Mouse (Mus musculus) myocyte (in vitro differentiated cells): Measurements from ENCODE around the gene Nop10. TPM values are rescaled to one million over a fixed set of nuclear protein-coding genes. Genes with fewer than 3 reads are reported as not detected.
A peak's percentile ranks its signal among the peaks of the same experiment; 100 is the strongest.

Source experiments
- H3K27me3 ChIP-seq: one replicate; pipeline ENCODE4 v1.6.1; 2011; ENCODE audit not compliant: control insufficient read depth, insufficient read depth, insufficient read length
- H3K36me3 ChIP-seq: one replicate; pipeline ENCODE4 v1.6.1; 2011; ENCODE audit not compliant: control insufficient read depth, insufficient read depth
- H3K4me2 ChIP-seq: one replicate; pipeline ENCODE4 v1.6.1; 2011; ENCODE audit warnings: low read depth, control low read depth
- H3K4me3 ChIP-seq: one replicate; pipeline ENCODE4 v1.5.1; 2011; ENCODE audit warnings: mild to moderate bottlenecking, control low read depth, moderate library complexity
- H3K79me2 ChIP-seq: one replicate; pipeline ENCODE4 v1.6.1; 2011; ENCODE audit not compliant: control insufficient read depth, insufficient read depth
- H3ac ChIP-seq: one replicate; pipeline ENCODE4 v1.6.1; 2011; ENCODE audit not compliant: control insufficient read depth, insufficient read length
- CEBPB ChIP-seq: IDR thresholded peaks from 2 replicates; pipeline ENCODE4 v1.6.1; 2011; ENCODE audit warnings: mild to moderate bottlenecking, moderate library complexity; ENCODE audit not compliant: poor library complexity, insufficient read depth, severe bottlenecking
- E2F4 ChIP-seq: IDR thresholded peaks from one replicate; pipeline ENCODE4 v1.6.1; 2011; ENCODE audit warnings: mild to moderate bottlenecking, control low read depth, moderate library complexity; ENCODE audit not compliant: insufficient read depth
- MAX ChIP-seq: IDR thresholded peaks from one replicate; pipeline ENCODE4 v1.6.1; 2011; ENCODE audit warnings: low read depth, mild to moderate bottlenecking, control low read depth
- MYOD1 ChIP-seq, 3 experiments: IDR thresholded peaks; one replicate each; pipeline ENCODE4 v1.6.1; 2011; ENCODE audit warnings: control low read depth in 2 of 3, low read depth in 2 of 3, mild to moderate bottlenecking in 2 of 3, moderate library complexity in 1 of 3; ENCODE audit not compliant: insufficient read length in 2 of 3, control insufficient read depth in 1 of 3
- MYOG ChIP-seq, 3 experiments: IDR thresholded peaks; one replicate each; pipeline ENCODE4 v1.6.1; 2011; ENCODE audit warnings: control low read depth in 2 of 3, low read depth in 2 of 3, mild to moderate bottlenecking in 2 of 3; ENCODE audit not compliant: insufficient read length in 2 of 3, control insufficient read depth in 1 of 3, insufficient read depth in 1 of 3
- POLR2A ChIP-seq: IDR thresholded peaks from one replicate; pipeline ENCODE4 v1.6.1; 2011; ENCODE audit warnings: low read depth, mild to moderate bottlenecking, control low read depth, moderate library complexity; ENCODE audit not compliant: insufficient read length
- POLR2AphosphoS2 ChIP-seq: IDR thresholded peaks from one replicate; pipeline ENCODE4 v1.6.1; 2011; ENCODE audit warnings: low read depth, control low read depth; ENCODE audit not compliant: insufficient read length
- REST ChIP-seq: IDR thresholded peaks from one replicate; pipeline ENCODE4 v1.6.1; 2011; ENCODE audit warnings: mild to moderate bottlenecking, control low read depth, moderate library complexity; ENCODE audit not compliant: insufficient read depth, insufficient read length
- SRF ChIP-seq: IDR thresholded peaks from one replicate; pipeline ENCODE4 v1.6.1; 2011; ENCODE audit warnings: low read depth; ENCODE audit not compliant: control insufficient read depth, insufficient read length
- TCF12 ChIP-seq: IDR thresholded peaks from one replicate; pipeline ENCODE4 v1.6.1; 2011; ENCODE audit warnings: mild to moderate bottlenecking, control low read depth; ENCODE audit not compliant: poor library complexity, insufficient read depth, severe bottlenecking
- TCF3 ChIP-seq: IDR thresholded peaks from one replicate; pipeline ENCODE4 v1.6.1; 2011; ENCODE audit warnings: low read depth, control low read depth; ENCODE audit not compliant: insufficient read length
- USF1 ChIP-seq: IDR thresholded peaks from one replicate; pipeline ENCODE4 v1.6.1; 2011; ENCODE audit warnings: low read depth, mild to moderate bottlenecking, control low read depth, moderate library complexity
- polyA plus RNA-seq: library from polyadenylated mRNA; unstranded; fragments of >200 nt; fragmentation: generic; extraction: Trizol; gene quantifications from one replicate; pipeline ENCODE4 v1.2.1, GENCODE M21; 2012; ENCODE audit warnings: missing spikeins

Nop10 gene
- polyA plus RNA-seq, 1 experiment: 129 TPM

- no peak for TF ChIP-seq TCF3
- no peak overlapping the region for H3ac ChIP-seq
Observed at GRCm38 (mm10) chr2:112224356-112224755, 37.4 kb upstream of the Nop10 start.

DNA sequence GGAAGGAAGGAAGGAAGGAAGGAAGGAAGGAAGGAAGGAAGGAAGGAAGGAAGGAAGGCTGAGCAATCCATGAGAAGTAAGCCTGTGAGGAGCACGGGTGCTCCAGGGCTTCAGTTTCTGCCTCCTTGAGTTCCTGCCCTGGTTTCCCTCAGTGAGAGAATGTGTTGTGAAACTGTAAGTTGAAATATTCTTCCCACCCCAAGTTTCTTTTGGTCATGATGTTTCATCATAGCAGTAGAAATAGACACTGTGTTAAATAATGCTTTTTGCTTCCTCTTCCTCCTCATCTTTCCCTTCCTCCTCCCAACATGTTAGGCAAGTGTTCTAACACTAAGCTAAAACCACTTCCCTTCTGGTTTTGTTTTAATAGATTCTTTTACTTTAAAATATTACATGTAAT is 29.1 kb upstream of the Nop10 start:
- H3K79me2 ChIP-seq: no peaks in the 10 kb centered on the region
- no peaks in the 10 kb centered on the region for H3K27me3 ChIP-seq
- no peak overlapping the region for H3ac ChIP-seq
- no peak overlapping the region for H3K4me2 ChIP-seq
- TF ChIP-seq MYOD1 (IDR thresholded peaks at IDR 0.05; ENCODE audit: control insufficient read depth in 1 of 3, insufficient read length in 2 of 3, low read depth in 2 of 3): no peak
- no peak for TF ChIP-seq USF1
- TF ChIP-seq CEBPB: no peak
- no peak for TF ChIP-seq TCF12
- TF ChIP-seq SRF: no peak
- TF ChIP-seq MAX: no peak
- TF ChIP-seq REST: no peak
- no peak for TF ChIP-seq POLR2A
- TF ChIP-seq MYOG (IDR thresholded peaks at IDR 0.05; ENCODE audit: control insufficient read depth in 1 of 3, insufficient read depth in 1 of 3, insufficient read length in 2 of 3, low read depth in 2 of 3): no peak
- TF ChIP-seq E2F4: no peak
- no peak for TF ChIP-seq POLR2AphosphoS2
- no peak for TF ChIP-seq TCF3
- no peaks in the 10 kb centered on the region for H3K36me3 ChIP-seq
- H3K4me3 ChIP-seq: no peak overlapping the region

More at GRCm38 (mm10) chr2:112224356-112224755, 37.4 kb upstream of the Nop10 start:
- Histone ChIP-seq H3K36me3 (no peaks in the 10 kb centered on the region), H3K4me3 (no peak overlapping the region), H3K79me2 (no peaks in the 10 kb centered on the region), H3K27me3 (no peaks in the 10 kb centered on the region), H3K4me2 (no peak overlapping the region)

DNA sequence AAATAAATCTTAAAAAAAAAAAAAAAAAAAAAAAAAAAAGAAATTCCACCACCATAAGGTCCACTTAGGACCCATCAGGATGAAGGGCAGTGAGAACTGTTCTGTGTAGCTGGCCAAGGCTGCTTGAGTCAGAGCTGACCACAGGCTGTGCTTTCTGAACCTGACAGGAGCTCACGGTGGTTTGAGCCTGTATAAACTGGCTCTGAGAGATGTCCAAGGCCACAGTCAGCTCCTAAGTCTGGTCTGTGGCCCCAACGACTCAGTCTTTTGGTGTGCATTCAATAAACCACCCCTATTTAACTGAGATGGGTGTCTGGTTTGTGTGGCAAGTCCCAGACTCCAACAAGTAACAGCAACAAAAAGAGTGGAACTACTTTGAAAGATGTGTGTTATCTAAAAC is 25.1 kb upstream of the Nop10 start:
- no peak overlapping the region for H3ac ChIP-seq
- H3K36me3 ChIP-seq: no peaks in the 10 kb centered on the region
- peaks cover 5% of the 10 kb centered on the region for H3K79me2 ChIP-seq
- no peak for TF ChIP-seq E2F4
- no peak for TF ChIP-seq POLR2A
- TF ChIP-seq TCF3: no peak
- TF ChIP-seq MYOG (IDR thresholded peaks at IDR 0.05; ENCODE audit: control insufficient read depth in 1 of 3, insufficient read depth in 1 of 3, insufficient read length in 2 of 3, low read depth in 2 of 3): no peak
- TF ChIP-seq TCF12: no peak
- TF ChIP-seq MYOD1 (IDR thresholded peaks at IDR 0.05; ENCODE audit: control insufficient read depth in 1 of 3, insufficient read length in 2 of 3, low read depth in 2 of 3): no peak
- no peak for TF ChIP-seq SRF
- no peak for TF ChIP-seq REST
- no peak for TF ChIP-seq USF1
- TF ChIP-seq CEBPB: no peak
- H3K4me3 ChIP-seq: no peak overlapping the region
- no peaks in the 10 kb centered on the region for H3K27me3 ChIP-seq
- H3K4me2 ChIP-seq: no peak overlapping the region

DNA sequence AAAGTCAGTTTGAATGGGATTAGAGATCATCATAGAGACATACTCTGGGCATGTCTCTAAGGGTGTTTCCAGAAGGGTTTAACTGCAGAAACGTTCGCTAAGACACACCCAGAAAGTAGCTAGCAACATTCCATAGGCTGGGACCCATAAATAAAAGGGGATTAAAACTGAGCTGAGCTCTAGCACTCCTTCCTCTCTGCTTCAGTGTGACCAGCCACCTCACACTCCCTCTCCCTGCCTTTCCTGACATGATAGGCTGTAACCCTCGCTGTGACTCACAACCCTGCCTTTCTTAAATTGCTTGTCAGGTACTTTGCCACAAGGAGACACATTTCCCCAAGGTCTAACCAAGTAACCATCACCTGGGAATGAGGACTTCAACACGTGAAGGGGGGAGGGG is 23.7 kb upstream of the Nop10 start:
- Histone ChIP-seq H3K4me3 (peak overlapping the region; percentile 72), H3K27me3 (no peaks in the 10 kb centered on the region), H3K79me2 (peaks cover 5% of the 10 kb centered on the region), H3K36me3 (no peaks in the 10 kb centered on the region), H3ac (no peak overlapping the region), H3K4me2 (no peak overlapping the region)
- TF ChIP-seq POLR2A (no peak), SRF (no peak), MYOD1 (IDR thresholded peaks at IDR 0.05; ENCODE audit: control insufficient read depth in 1 of 3, insufficient read length in 2 of 3, low read depth in 2 of 3) (no peak), MYOG (IDR thresholded peaks at IDR 0.05; ENCODE audit: control insufficient read depth in 1 of 3, insufficient read depth in 1 of 3, insufficient read length in 2 of 3, low read depth in 2 of 3) (no peak), POLR2AphosphoS2 (no peak), REST (no peak), CEBPB (no peak), TCF3 (no peak), MAX (no peak), USF1 (no peak), E2F4 (no peak), TCF12 (no peak)

GRCm38 (mm10) chr2:112239212-112239934 is 22.4 kb upstream of the Nop10 start, which contains the start of gene Lpcat4:
Gene Lpcat4, plus strand, starts transcription at chr2:112239468.
- H3ac ChIP-seq: peak within 1 kb of the TSS; percentile 53
- H3K79me2 ChIP-seq: peaks cover 5% of the 10 kb centered on the region
- TF ChIP-seq SRF: peak; percentile 76
- TF ChIP-seq POLR2AphosphoS2: no peak
- TF ChIP-seq MYOG (IDR thresholded peaks at IDR 0.05; ENCODE audit: control insufficient read depth in 1 of 3, insufficient read depth in 1 of 3, insufficient read length in 2 of 3, low read depth in 2 of 3): peak in 2 of 3 experiments; percentile 31 to 65
- TF ChIP-seq POLR2A: peak; percentile 53
- TF ChIP-seq E2F4: no peak
- TF ChIP-seq MYOD1 (IDR thresholded peaks at IDR 0.05; ENCODE audit: control insufficient read depth in 1 of 3, insufficient read length in 2 of 3, low read depth in 2 of 3): peak in 2 of 3 experiments; percentile 3 to 59
- peak within 1 kb of the TSS; percentile 72 for H3K4me3 ChIP-seq
- H3K27me3 ChIP-seq: no peaks in the 10 kb centered on the region
- peak within 1 kb of the TSS; percentile 83 for H3K4me2 ChIP-seq
- no peaks in the 10 kb centered on the region for H3K36me3 ChIP-seq
